Mouse (Mus musculus) lung, adult 2 months (tissue): ENCODE measurements around the gene Ttc30a2.

Experiments used
- CTCF ChIP-seq: fragments of 200-500 bp; IDR thresholded peaks from 2 replicates; pipeline ENCODE4 v1.5.1; 2011; ENCODE audit warnings: mild to moderate bottlenecking, low read length, control low read depth; ENCODE audit not compliant: insufficient read depth
- POLR2A ChIP-seq: fragments of 200-500 bp; IDR thresholded peaks from 2 replicates; pipeline ENCODE4 v1.6.1; 2011; ENCODE audit warnings: low read depth, mild to moderate bottlenecking, control low read depth, low read length, borderline replicate concordance; ENCODE audit errors: extremely low read depth

DNA sequence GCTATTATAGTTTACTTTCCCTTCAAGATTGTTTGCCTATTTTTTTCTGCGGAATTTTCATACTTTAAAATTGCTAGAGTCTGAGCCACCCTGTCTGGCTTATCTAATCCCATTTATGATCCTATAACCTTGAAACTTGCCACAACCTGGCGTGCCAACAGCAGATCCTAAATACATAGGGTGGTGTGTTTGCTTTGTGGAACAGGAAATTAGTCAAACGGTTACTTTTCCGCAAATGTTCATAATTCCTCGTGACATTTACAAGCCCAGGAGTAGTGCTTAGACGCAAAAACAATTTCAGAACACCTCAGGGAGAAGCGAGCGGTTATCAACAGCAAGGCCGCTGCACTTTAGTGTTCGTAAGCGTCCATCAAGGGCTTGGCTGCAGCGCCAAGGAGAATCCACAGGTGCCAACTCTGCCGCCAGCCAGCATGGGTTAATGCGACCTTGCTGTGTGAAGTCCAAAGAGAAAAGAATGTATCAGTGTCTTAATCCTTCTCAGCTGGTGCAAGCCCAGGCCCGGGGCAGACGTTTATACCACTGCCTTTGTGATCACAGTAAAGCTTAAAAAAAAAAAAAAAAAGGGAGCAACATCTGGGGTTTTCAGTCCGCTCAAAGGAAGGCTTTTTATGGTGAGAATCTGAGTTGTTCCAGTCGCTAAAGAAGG lies 18.7 kb downstream of the Ttc30a2 start:
- TF ChIP-seq CTCF (no peak), POLR2A (no peak)
